Mouse (Mus musculus) myocyte (in vitro differentiated cells): ENCODE data around the gene Macrod2.

Source experiments
- MAX ChIP-seq: IDR thresholded peaks from one replicate; pipeline ENCODE4 v1.6.1; 2011; ENCODE audit warnings: low read depth, mild to moderate bottlenecking, control low read depth
- MYOG ChIP-seq, 3 experiments: IDR thresholded peaks; one replicate each; pipeline ENCODE4 v1.6.1; 2011; ENCODE audit warnings: control low read depth in 2 of 3, low read depth in 2 of 3, mild to moderate bottlenecking in 2 of 3; ENCODE audit not compliant: insufficient read length in 2 of 3, control insufficient read depth in 1 of 3, insufficient read depth in 1 of 3
- POLR2A ChIP-seq: IDR thresholded peaks from one replicate; pipeline ENCODE4 v1.6.1; 2011; ENCODE audit warnings: low read depth, mild to moderate bottlenecking, control low read depth, moderate library complexity; ENCODE audit not compliant: insufficient read length
- REST ChIP-seq: IDR thresholded peaks from one replicate; pipeline ENCODE4 v1.6.1; 2011; ENCODE audit warnings: mild to moderate bottlenecking, control low read depth, moderate library complexity; ENCODE audit not compliant: insufficient read depth, insufficient read length
- SRF ChIP-seq: IDR thresholded peaks from one replicate; pipeline ENCODE4 v1.6.1; 2011; ENCODE audit warnings: low read depth; ENCODE audit not compliant: control insufficient read depth, insufficient read length
- TCF12 ChIP-seq: IDR thresholded peaks from one replicate; pipeline ENCODE4 v1.6.1; 2011; ENCODE audit warnings: mild to moderate bottlenecking, control low read depth; ENCODE audit not compliant: poor library complexity, insufficient read depth, severe bottlenecking

GRCm38 (mm10) chr2:141156979-141157593 lies 762.0 kb downstream of the Macrod2 start:
- TF ChIP-seq MAX, result no peak
- TF ChIP-seq MYOG (IDR thresholded peaks at IDR 0.05; ENCODE audit: control insufficient read depth in 1 of 3, insufficient read depth in 1 of 3, insufficient read length in 2 of 3, low read depth in 2 of 3), result no peak
- TF ChIP-seq POLR2A, result no peak
- TF ChIP-seq SRF, result no peak
- TF ChIP-seq REST, result no peak
- no peak for TF ChIP-seq TCF12
